Mouse (Mus musculus): ENCODE data around the gene Tmem237.

Gene Tmem237

GRCm38 (mm10) chr1:59094705-59095104 is 25.5 kb downstream of the Tmem237 start, which contains the start of gene C2cd6:
Gene C2cd6, minus strand, starts transcription at chr1:59094900.
- DNase-seq: no peak

- no peak for DNase-seq
These were observed 49.3 kb downstream of the Tmem237 start for GRCm38 (mm10) chr1:59070867-59071266.

DNA sequence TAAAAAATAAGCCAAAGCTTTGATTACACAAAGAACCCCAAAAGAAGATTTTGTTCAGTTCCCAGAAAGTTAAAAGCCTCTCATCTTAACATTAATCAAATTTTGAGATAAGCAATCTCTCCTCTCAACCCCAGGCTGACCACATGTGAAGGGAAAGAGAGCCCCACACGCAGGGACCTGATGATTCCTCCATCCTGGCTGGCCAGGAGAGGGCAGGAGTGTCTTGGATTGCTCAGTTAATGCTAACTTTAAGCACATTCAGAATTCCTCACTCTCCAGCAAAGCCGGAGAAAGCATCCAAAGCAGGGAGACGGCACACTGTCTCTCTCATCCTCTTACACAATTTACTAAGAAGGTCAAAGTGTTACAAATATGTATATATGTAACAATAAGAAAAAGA is 52.2 kb downstream of the Tmem237 start:
- DNase-seq: peak; percentile 2

DNA sequence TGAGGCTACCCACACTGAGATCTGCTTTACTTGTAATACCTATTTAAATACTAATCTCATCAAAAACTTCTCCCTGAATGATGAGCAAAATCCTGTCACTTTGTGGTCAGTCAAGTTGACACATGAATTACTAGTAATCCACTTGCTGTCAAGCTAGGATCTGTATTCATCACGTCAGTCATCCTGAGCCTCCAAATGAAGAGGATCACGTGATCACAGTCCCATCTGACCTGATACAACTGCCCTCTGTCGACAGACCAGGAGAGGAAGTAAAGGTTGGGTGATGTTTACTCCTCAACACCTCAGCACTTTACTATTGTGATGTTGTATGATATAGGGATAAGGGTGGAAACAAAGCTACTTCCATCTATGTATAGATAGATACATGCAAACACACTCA is 56.5 kb downstream of the Tmem237 start:
- DNase-seq: no peak

DNA sequence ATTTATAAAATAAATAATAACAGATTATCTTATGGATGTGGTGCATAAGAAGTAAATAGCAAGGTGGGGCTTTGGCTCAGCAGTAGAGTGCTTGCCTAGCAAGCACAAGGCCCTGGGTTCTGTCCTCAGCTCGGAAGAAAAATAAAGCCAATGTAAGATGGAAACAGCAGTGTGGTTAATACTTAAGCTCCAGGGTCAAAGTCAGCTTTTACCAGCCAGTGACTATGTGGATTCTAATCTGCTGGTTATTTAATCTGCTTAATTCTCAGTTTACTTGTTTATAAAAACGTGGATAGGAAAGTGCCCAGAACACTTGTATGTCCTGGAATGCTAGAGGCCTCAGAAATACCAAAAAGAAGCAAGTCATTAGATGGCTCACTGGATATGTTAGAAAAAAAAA is 63.3 kb downstream of the Tmem237 start:
- DNase-seq: no peak

DNA sequence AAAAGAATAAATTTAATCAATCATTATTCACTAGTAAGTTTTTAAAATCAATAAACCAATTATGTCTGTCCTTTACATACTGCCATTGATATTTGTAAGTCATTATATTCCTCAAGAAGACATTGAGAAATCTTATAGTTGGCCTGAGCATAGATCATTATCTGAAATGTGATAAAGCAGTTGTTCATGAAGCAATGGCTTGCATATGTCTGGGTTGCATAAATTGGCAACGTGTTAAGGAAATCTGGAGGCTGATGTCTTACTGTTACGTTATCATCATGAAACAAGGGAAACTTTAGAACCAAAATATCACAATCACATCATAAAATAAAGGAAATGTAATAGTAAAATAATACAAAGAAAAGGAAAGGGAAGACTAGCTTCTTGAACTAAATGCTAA is 68.9 kb downstream of the Tmem237 start:
- no peak for DNase-seq
